Mouse (Mus musculus): ENCODE measurements at regions not wholly inside any gene's neighbourhood (a gene's known extent, or its start where the extent isn't known, plus 50 kb on each side); places are given as distances from the start of the nearest gene placed in this dataset.

GRCm38 (mm10) chr14:15273107-15273506 is 165.7 kb downstream of the Lrrc3b start:
- no peak for DNase-seq (ENCODE audit: low read depth, low spot score)

- DNase-seq (ENCODE audit: low read depth, low spot score), result no peak
Measured at GRCm38 (mm10) chr14:15272364-15272763, 166.4 kb downstream of the Lrrc3b start.

GRCm38 (mm10) chr14:15266287-15266686 is 172.5 kb downstream of the Lrrc3b start:
- peak; percentile 9 for DNase-seq (ENCODE audit: low read depth, low spot score)

GRCm38 (mm10) chr14:15262996-15263395 is 175.8 kb downstream of the Lrrc3b start:
- DNase-seq (ENCODE audit: low read depth, low spot score), result no peak

GRCm38 (mm10) chr14:15255729-15256128 is 183.1 kb downstream of the Lrrc3b start:
- no peak for DNase-seq (ENCODE audit: low read depth, low spot score)

GRCm38 (mm10) chr14:15205626-15206025 is 233.2 kb downstream of the Lrrc3b start:
- no peak for DNase-seq (ENCODE audit: low read depth, low spot score)

GRCm38 (mm10) chr14:15204284-15204683 is 234.5 kb downstream of the Lrrc3b start:
- DNase-seq (ENCODE audit: low read depth, low spot score), result no peak

All from mesoderm, embryonic 11.5 days (tissue).